Mouse (Mus musculus) limb, embryonic 13.5 days (tissue): ENCODE results near the gene Rad51b. TPM values are rescaled to one million over a fixed set of nuclear protein-coding genes. Genes with fewer than 3 reads are reported as not detected.
A peak's percentile ranks its signal among the peaks of the same experiment; 100 is the strongest.

Experiments used
- ATAC-seq: fragments of 200-750 bp; cut with Nextera tagmentation; 2 replicates; pipeline ENCODE4 v1.8.0; 2017; ENCODE audit warnings: low read depth, moderate number of reproducible peaks, moderate TSS enrichment; ENCODE audit not compliant: low FRiP score
- H3K27ac ChIP-seq: fragments of 300-500 bp; sonication (generic); 2 replicates; pipeline ENCODE4 v1.5.1; 2015; ENCODE audit warnings: inconsistent platforms, mild to moderate bottlenecking, moderate library complexity
- H3K27me3 ChIP-seq: fragments of 300-500 bp; sonication (generic); 2 replicates; pipeline ENCODE4 v1.6.1; 2015; ENCODE audit warnings: mild to moderate bottlenecking, inconsistent platforms
- H3K36me3 ChIP-seq: fragments of 300-500 bp; sonication (generic); 2 replicates; pipeline ENCODE4 v1.6.1; 2015; ENCODE audit warnings: inconsistent platforms, mild to moderate bottlenecking, moderate library complexity
- H3K4me1 ChIP-seq: fragments of 300-500 bp; sonication (generic); 2 replicates; pipeline ENCODE4 v1.6.1; 2015; ENCODE audit warnings: inconsistent platforms
- H3K4me2 ChIP-seq: fragments of 300-500 bp; sonication (generic); replicated peaks from 2 replicates; pipeline ENCODE4 v1.6.1; 2015; ENCODE audit warnings: inconsistent platforms, mild to moderate bottlenecking, moderate library complexity
- H3K4me3 ChIP-seq: fragments of 300-500 bp; sonication (generic); 2 replicates; pipeline ENCODE4 v1.5.1; 2015; ENCODE audit warnings: moderate library complexity, mild to moderate bottlenecking, inconsistent platforms
- H3K9ac ChIP-seq: fragments of 300-500 bp; sonication (generic); 2 replicates; pipeline ENCODE4 v1.6.1; 2015; ENCODE audit warnings: mild to moderate bottlenecking, inconsistent platforms
- H3K9me3 ChIP-seq: fragments of 300-500 bp; sonication (generic); 2 replicates; pipeline ENCODE4 v1.6.1; 2016; ENCODE audit warnings: inconsistent platforms
- WGBS: fragments of 180-500 bp; shearing (Covaris S2); methylation state at CpG from one replicate; pipeline ENCODE4 v1.1.7; 2015; 5-methylcytosine and 5-hydroxymethylcytosine counted together
- polyA plus RNA-seq: library from polyadenylated mRNA; unstranded; fragments of >200 nt; fragmentation: Nextera tagmentation; extraction: Ambion mirVana; gene quantifications from 2 replicates; pipeline ENCODE4 v1.2.1, GENCODE M21; 2015

The Rad51b gene
- polyA plus RNA-seq, 1 experiment from 2014 or later, result 7.6 TPM

- no peak overlapping the region for H3K4me3 ChIP-seq
- H3K36me3 ChIP-seq, result peaks cover 15% of the 10 kb centered on the region
- no peak overlapping the region for H3K27ac ChIP-seq
- H3K27me3 ChIP-seq, result no peaks in the 10 kb centered on the region
- 81% methylated on average over 4 of the region's 4 CpGs for WGBS
- H3K4me2 ChIP-seq, result no peak overlapping the region
- no peak for ATAC-seq
- 0 out of 2 replicates have a peak, but pooled peaks cover 6% of the 10 kb centered on the region for H3K9me3 ChIP-seq
- H3K9ac ChIP-seq, result no peak overlapping the region
- H3K4me1 ChIP-seq, result peaks cover 5% of the 10 kb centered on the region; the same call in 1 of the 2 replicates
These were observed 34.6 kb downstream of the Rad51b start for GRCm38 (mm10) chr12:79331722-79332121.

DNA sequence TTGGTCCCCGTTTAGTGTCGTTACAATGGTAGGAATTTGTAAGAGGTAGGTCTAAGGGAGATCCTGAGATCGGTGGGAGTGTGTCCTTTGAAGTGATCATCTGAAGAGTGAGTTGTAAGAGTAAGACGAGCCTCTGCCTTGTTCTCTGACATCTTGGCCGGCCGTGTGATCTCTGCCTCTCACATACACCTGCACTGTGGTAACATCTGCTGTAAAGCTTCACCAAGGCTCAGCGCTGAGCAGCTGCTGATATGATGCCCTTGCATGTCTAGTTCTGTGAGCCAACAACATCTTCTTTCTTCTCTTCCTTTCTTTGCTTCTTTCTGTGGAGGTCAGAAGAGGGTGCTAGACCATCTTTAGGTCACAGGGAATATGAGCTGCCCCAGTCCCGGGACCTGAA, 41.7 kb downstream of the Rad51b start:
- no peak overlapping the region for H3K9ac ChIP-seq
- 0 out of 2 replicates have a peak, but pooled peaks cover 5% of the 10 kb centered on the region for H3K9me3 ChIP-seq
- WGBS, result 85% methylated on average over 8 of the region's 8 CpGs
- no peaks in the 10 kb centered on the region for H3K27me3 ChIP-seq
- H3K27ac ChIP-seq, result no peak overlapping the region
- H3K4me2 ChIP-seq, result no peak overlapping the region
- H3K4me1 ChIP-seq, result peaks cover 16% of the 10 kb centered on the region
- peaks cover 14% of the 10 kb centered on the region for H3K36me3 ChIP-seq
- no peak for ATAC-seq
- H3K4me3 ChIP-seq, result no peak overlapping the region

DNA sequence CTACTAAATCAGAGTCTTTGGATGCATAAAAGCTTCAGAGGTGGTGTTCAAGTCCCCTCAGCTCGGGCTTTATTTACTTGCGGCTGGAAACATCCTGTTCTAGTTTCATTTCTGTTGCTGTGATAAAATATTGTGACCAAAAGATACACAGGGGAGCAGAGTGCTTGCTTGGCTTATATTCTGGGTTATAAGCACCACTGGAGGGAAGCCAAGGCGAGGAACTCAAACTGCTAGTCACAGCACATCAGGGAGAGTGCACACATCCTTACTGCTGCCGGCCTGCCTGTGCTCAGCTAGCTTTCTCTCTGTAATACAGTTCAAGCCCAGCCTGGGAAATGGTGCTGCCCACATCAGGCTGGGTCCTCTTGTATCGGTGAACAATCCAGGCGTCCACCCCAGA, 43.4 kb downstream of the Rad51b start:
- Histone ChIP-seq H3K27ac (0 out of 2 replicates have a peak overlapping the region, but pooled peaks have one; percentile 35), H3K27me3 (no peaks in the 10 kb centered on the region), H3K9ac (no peak overlapping the region), H3K4me2 (no peak overlapping the region), H3K4me3 (no peak overlapping the region), H3K4me1 (peaks cover 16% of the 10 kb centered on the region), H3K9me3 (no peaks in the 10 kb centered on the region), H3K36me3 (no peaks in the 10 kb centered on the region)
- 70% methylated on average over 6 of the region's 6 CpGs for WGBS
- ATAC-seq, result peak; percentile 40; the same call in 1 of the 2 replicates

- Histone ChIP-seq H3K4me1 (peaks cover 24% of the 10 kb centered on the region), H3K4me3 (no peak overlapping the region), H3K27me3 (no peaks in the 10 kb centered on the region), H3K36me3 (no peaks in the 10 kb centered on the region), H3K9me3 (no peaks in the 10 kb centered on the region), H3K4me2 (no peak overlapping the region), H3K9ac (no peak overlapping the region), H3K27ac (no peak overlapping the region)
- 37% methylated on average over 6 of the region's 6 CpGs for WGBS
- ATAC-seq, result no peak
These were observed 44.3 kb downstream of the Rad51b start for GRCm38 (mm10) chr12:79341291-79341845.

DNA sequence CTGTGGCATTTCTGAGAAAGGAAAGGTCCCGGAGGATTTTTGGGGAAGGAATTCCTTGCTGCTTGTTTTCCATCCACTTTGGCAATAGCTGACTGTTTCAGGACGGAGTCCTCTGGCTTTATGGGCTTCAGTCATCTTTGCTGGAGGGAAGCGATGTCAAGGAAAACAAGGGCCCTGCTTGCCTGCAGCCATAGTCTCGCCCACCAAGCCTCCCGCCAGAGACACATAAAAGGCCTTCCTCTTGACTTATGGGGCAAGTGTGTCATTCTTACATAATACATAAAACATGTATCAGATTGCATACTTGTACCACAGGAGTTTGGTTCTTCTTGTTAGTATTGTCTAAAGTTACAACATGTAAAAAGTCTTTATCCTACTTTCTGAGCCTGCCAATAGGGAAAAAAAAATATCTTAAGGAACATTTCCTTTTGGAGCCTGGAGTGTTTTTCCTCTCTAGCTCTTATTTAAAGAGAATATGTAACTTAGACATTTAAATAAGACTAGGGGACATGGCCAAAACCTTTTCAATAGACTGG, 49.2 kb downstream of the Rad51b start:
- Histone ChIP-seq H3K9me3 (no peaks in the 10 kb centered on the region), H3K9ac (no peak overlapping the region), H3K4me1 (peaks cover 26% of the 10 kb centered on the region), H3K4me2 (no peak overlapping the region), H3K27me3 (no peaks in the 10 kb centered on the region), H3K4me3 (no peak overlapping the region), H3K36me3 (no peaks in the 10 kb centered on the region), H3K27ac (peak overlapping the region; percentile 73)
- WGBS, result 29% methylated on average over 5 of the region's 5 CpGs
- ATAC-seq, result no peak

DNA sequence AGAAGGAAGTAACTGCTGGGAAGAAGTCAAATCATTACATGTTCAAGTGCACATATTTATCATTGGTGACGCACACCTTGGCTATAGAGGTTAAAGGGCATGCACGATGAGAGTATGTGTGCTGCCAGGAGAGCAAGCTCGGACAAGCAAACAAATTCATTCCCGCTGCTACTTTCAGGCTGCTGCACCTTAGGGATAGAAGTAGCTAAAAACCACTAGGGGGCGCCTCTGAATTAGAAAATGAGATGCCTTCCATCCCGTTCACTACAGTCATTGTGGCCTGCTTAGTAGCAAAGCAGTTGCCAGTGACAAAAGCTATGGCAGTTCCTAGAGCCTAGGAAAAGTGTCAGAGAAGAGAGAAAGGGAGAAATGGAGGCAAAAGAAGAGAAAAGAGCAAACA, 50.6 kb downstream of the Rad51b start:
- Histone ChIP-seq H3K27me3 (no peaks in the 10 kb centered on the region), H3K9me3 (no peaks in the 10 kb centered on the region), H3K9ac (no peak overlapping the region), H3K4me3 (no peak overlapping the region), H3K36me3 (no peaks in the 10 kb centered on the region), H3K4me1 (peaks cover 19% of the 10 kb centered on the region), H3K4me2 (no peak overlapping the region), H3K27ac (no peak overlapping the region)
- ATAC-seq, result no peak
- WGBS, result 7% methylated on average over 6 of the region's 6 CpGs

GRCm38 (mm10) chr12:79351461-79351860, 54.4 kb downstream of the Rad51b start:
- no peak for ATAC-seq
- Histone ChIP-seq H3K27me3 (no peaks in the 10 kb centered on the region), H3K27ac (no peak overlapping the region), H3K4me3 (no peak overlapping the region), H3K4me1 (peaks cover 39% of the 10 kb centered on the region), H3K9me3 (no peaks in the 10 kb centered on the region), H3K9ac (no peak overlapping the region), H3K36me3 (no peaks in the 10 kb centered on the region), H3K4me2 (no peak overlapping the region)
- 89% methylated on average over 7 of the region's 7 CpGs for WGBS

DNA sequence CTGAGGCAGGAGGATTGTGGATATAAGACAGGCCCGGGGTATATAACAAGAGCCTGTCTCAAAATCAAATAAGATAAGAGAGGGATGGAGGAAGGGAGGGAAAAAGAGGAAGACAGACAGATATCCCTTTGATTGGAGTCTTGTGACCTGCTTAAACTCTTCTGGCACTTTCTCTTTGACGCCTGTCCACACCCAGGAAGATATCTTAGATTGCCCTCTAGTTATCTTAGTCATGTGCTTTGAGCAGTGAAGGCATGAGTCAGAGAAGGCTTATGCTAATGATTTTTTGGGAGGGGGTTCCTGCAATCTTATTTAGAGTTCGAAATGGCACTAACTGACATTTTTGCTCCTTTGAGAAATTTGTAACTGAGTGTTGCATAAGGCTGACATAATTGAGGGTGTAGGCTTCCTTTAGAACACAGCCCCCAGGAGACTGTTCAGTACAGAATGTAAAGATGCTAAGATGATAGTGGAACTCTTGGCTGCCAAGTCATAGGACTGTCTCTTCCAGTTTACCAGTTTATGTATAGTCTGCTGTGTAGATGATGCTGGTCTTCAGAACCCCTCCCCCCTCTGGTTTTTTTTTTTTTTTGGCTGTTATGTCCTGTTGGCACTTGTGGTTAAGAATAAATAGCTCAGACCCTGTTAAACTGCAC, 55.1 kb downstream of the Rad51b start:
- ATAC-seq, result no peak
- no peak overlapping the region for H3K27ac ChIP-seq
- no peaks in the 10 kb centered on the region for H3K36me3 ChIP-seq
- peaks cover 35% of the 10 kb centered on the region for H3K4me1 ChIP-seq
- H3K4me3 ChIP-seq, result no peak overlapping the region
- 78% methylated on average over 3 of the region's 3 CpGs for WGBS
- no peaks in the 10 kb centered on the region for H3K27me3 ChIP-seq
- no peaks in the 10 kb centered on the region for H3K9me3 ChIP-seq
- H3K4me2 ChIP-seq, result no peak overlapping the region
- H3K9ac ChIP-seq, result no peak overlapping the region

DNA sequence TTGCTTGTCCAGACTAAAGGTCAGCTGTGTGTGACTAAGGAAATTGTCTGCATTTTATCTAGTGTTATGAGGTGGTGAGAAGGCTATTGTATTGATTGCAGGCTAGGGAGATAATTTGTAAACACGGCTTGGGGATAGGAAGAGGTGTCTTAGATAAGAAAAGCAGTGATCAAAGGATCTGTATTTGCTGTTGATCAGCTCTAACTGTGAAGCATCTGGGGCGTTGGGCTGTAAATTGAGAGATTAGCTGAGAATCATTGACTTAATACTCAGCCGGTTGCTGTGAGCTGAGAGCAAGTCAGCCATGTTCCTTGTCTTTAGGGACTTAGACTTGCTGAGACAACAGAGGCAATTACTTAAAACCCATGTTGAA, 55.6 kb downstream of the Rad51b start:
- no peak overlapping the region for H3K4me2 ChIP-seq
- no peaks in the 10 kb centered on the region for H3K36me3 ChIP-seq
- H3K4me1 ChIP-seq, result peaks cover 31% of the 10 kb centered on the region; the same call in 1 of the 2 replicates
- H3K9me3 ChIP-seq, result no peaks in the 10 kb centered on the region
- no peak overlapping the region for H3K9ac ChIP-seq
- H3K27me3 ChIP-seq, result no peaks in the 10 kb centered on the region
- 10% methylated on average over 3 of the region's 3 CpGs for WGBS
- ATAC-seq, result no peak
- H3K27ac ChIP-seq, result no peak overlapping the region
- H3K4me3 ChIP-seq, result no peak overlapping the region

DNA sequence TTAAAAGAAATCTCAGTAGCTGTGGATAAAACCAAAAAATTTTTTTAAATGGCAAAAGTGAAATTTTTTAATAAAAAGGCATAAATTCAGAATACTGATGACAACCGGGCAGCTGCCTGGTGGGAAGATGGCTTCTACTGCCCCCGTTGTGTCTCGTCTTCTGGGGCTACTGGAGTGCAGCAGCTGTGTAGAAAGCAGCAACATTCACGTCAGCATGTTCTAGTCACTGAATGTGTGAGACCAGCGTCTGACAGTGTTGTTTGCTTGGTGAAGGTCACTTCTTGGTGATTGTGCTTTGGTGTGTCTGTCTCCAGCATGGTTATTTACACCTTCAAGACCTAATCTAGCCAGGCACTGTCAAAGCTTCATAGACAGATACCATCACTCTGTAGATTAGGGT, 56.3 kb downstream of the Rad51b start:
- no peak for ATAC-seq
- H3K4me1 ChIP-seq, result peaks cover 31% of the 10 kb centered on the region; the same call in 1 of the 2 replicates
- H3K9me3 ChIP-seq, result no peaks in the 10 kb centered on the region
- 74% methylated on average over 5 of the region's 5 CpGs for WGBS
- 0 out of 2 replicates have a peak overlapping the region, but pooled peaks have one; percentile 55 for H3K27ac ChIP-seq
- no peaks in the 10 kb centered on the region for H3K27me3 ChIP-seq
- no peak overlapping the region for H3K4me2 ChIP-seq
- no peak overlapping the region for H3K9ac ChIP-seq
- H3K36me3 ChIP-seq, result no peaks in the 10 kb centered on the region
- no peak overlapping the region for H3K4me3 ChIP-seq

DNA sequence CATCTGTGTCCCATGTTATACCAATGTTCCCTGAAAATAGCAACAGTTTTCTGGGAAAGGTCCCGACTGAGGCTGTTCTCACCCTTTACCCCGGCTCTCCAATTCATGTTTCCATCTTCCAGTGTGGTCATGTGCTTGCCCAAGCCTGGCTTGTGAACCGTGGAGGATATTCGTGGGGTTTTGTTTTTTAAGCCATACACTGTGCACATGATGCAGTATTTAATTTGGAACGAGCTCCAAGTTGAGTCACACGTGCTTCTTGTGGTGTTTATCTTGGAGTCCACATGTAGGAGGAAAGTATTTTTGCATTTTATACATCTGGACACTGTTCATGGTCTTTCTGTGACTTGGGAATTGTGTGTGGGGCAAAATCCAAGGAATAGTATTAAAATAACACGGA, 57.5 kb downstream of the Rad51b start:
- Histone ChIP-seq H3K4me3 (no peak overlapping the region), H3K27ac (peak overlapping the region; percentile 55; the same call in 1 of the 2 replicates), H3K4me2 (no peak overlapping the region), H3K27me3 (no peaks in the 10 kb centered on the region), H3K36me3 (no peaks in the 10 kb centered on the region), H3K9ac (no peak overlapping the region), H3K9me3 (no peaks in the 10 kb centered on the region), H3K4me1 (peaks cover 31% of the 10 kb centered on the region; the same call in 1 of the 2 replicates)
- ATAC-seq, result peak; percentile 83
- 54% methylated on average over 7 of the region's 7 CpGs for WGBS

GRCm38 (mm10) chr12:79356138-79356537, 59.1 kb downstream of the Rad51b start:
- Histone ChIP-seq H3K27me3 (no peaks in the 10 kb centered on the region), H3K27ac (no peak overlapping the region), H3K4me2 (no peak overlapping the region), H3K36me3 (no peaks in the 10 kb centered on the region), H3K4me3 (no peak overlapping the region), H3K9ac (no peak overlapping the region), H3K4me1 (peaks cover 31% of the 10 kb centered on the region; the same call in 1 of the 2 replicates), H3K9me3 (no peaks in the 10 kb centered on the region)
- no peak for ATAC-seq
- 75% methylated on average over 4 of the region's 4 CpGs for WGBS
